Mouse (Mus musculus) intestine, embryonic 16.5 days (tissue): ENCODE results near the gene Wnt10a. TPM values are rescaled to one million over a fixed set of nuclear protein-coding genes. Genes with fewer than 3 reads are reported as not detected.
A peak's percentile ranks its signal among the peaks of the same experiment; 100 is the strongest.

ENCODE experiments used
- ATAC-seq: fragments of 200-750 bp; cut with Nextera tagmentation; 2 replicates; pipeline ENCODE4 v1.8.0; 2017; ENCODE audit warnings: moderate TSS enrichment, moderate library complexity
- H3K27ac ChIP-seq: fragments of 300-500 bp; sonication (generic); 2 replicates; pipeline ENCODE4 v1.5.1; 2014; ENCODE audit warnings: mild to moderate bottlenecking, low read length
- H3K27me3 ChIP-seq: fragments of 300-500 bp; sonication (generic); replicated peaks from 2 replicates; pipeline ENCODE4 v1.6.1; 2014; ENCODE audit warnings: low read length, control low read depth, mixed read lengths; ENCODE audit not compliant: control insufficient read depth, insufficient read depth
- H3K36me3 ChIP-seq: fragments of 300-500 bp; sonication (generic); 2 replicates; pipeline ENCODE4 v1.6.1; 2014; ENCODE audit warnings: low read length, control low read depth; ENCODE audit not compliant: control insufficient read depth, insufficient read depth
- H3K4me1 ChIP-seq: fragments of 300-500 bp; sonication (generic); 2 replicates; pipeline ENCODE4 v1.6.1; 2014; ENCODE audit warnings: low read length, control low read depth, mixed read lengths; ENCODE audit not compliant: control insufficient read depth, insufficient read depth
- H3K4me2 ChIP-seq: fragments of 300-500 bp; sonication (generic); 2 replicates; pipeline ENCODE4 v1.6.1; 2014; ENCODE audit warnings: low read depth, low read length, control low read depth
- H3K4me3 ChIP-seq: fragments of 300-500 bp; sonication (generic); 2 replicates; pipeline ENCODE4 v1.5.1; 2014; ENCODE audit warnings: mild to moderate bottlenecking, low read length
- H3K9ac ChIP-seq: fragments of 300-500 bp; sonication (generic); 2 replicates; pipeline ENCODE4 v1.6.1; 2014; ENCODE audit warnings: low read depth, low read length
- H3K9me3 ChIP-seq: fragments of 300-500 bp; sonication (generic); 2 replicates; pipeline ENCODE4 v1.6.1; 2016; ENCODE audit warnings: low read length, control low read depth; ENCODE audit not compliant: control insufficient read depth
- WGBS: fragments of 180-500 bp; shearing (Covaris S2); extraction: QIAGEN DNeasy Blood & Tissue Kit; methylation state at CpG from one replicate; pipeline ENCODE4 v1.1.7; 2014; 5-methylcytosine and 5-hydroxymethylcytosine counted together
- polyA plus RNA-seq: library from polyadenylated mRNA; unstranded; fragments of >200 nt; fragmentation: Nextera tagmentation; extraction: Ambion mirVana; gene quantifications from 2 replicates; pipeline ENCODE4 v1.2.1, GENCODE M21; 2015

Gene Wnt10a
- polyA plus RNA-seq, 1 experiment from 2014 or later = 0.05 TPM

GRCm38 (mm10) chr1:74778934-74779486 is 12.3 kb upstream of the Wnt10a start:
- no peak for ATAC-seq
- H3K4me2 ChIP-seq = no peak overlapping the region
- H3K27me3 ChIP-seq = peaks cover 51% of the 10 kb centered on the region
- H3K4me1 ChIP-seq = peaks cover 2% of the 10 kb centered on the region
- no peak overlapping the region for H3K27ac ChIP-seq
- WGBS = 27% methylated on average over 3 of the region's 3 CpGs
- no peak overlapping the region for H3K4me3 ChIP-seq
- H3K36me3 ChIP-seq = no peaks in the 10 kb centered on the region
- H3K9ac ChIP-seq = no peak overlapping the region
- no peaks in the 10 kb centered on the region for H3K9me3 ChIP-seq

- H3K36me3 ChIP-seq = no peaks in the 10 kb centered on the region
- 26% methylated on average over 14 of the region's 14 CpGs for WGBS
- H3K4me2 ChIP-seq = no peak overlapping the region
- no peaks in the 10 kb centered on the region for H3K9me3 ChIP-seq
- peaks cover 68% of the 10 kb centered on the region for H3K27me3 ChIP-seq
- H3K9ac ChIP-seq = no peak overlapping the region
- H3K27ac ChIP-seq = no peak overlapping the region
- H3K4me3 ChIP-seq = no peak overlapping the region
- no peak for ATAC-seq
- peaks cover 8% of the 10 kb centered on the region for H3K4me1 ChIP-seq
These were observed 9.3 kb upstream of the Wnt10a start for GRCm38 (mm10) chr1:74782045-74782444.

DNA sequence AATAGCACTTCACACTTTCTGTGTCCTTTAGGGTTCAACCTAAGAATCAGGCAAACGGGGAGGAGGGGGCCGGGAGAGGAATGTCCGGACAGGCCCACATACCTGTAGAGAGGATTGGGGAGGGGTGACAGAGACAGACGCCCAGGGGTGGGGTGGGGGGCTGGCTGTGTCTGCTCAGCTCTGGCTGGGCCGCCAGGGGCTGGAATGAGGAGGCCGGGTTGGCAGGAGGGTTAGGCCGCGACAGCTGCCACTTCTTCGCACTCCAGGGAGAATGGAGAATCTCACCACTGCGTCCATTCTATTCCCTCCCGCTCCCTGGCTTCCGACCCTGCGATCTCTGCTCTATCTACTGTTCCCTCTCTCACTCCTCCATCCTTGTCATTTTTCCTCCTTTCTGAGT is 7.8 kb upstream of the Wnt10a start:
- H3K9ac ChIP-seq = no peak overlapping the region
- WGBS = 3% methylated on average over 13 of the region's 13 CpGs
- peaks cover 77% of the 10 kb centered on the region for H3K27me3 ChIP-seq
- no peak for ATAC-seq
- H3K27ac ChIP-seq = no peak overlapping the region
- H3K4me1 ChIP-seq = peaks cover 8% of the 10 kb centered on the region
- H3K4me3 ChIP-seq = peak overlapping the region; percentile 53
- peak overlapping the region; percentile 87 for H3K4me2 ChIP-seq
- no peaks in the 10 kb centered on the region for H3K36me3 ChIP-seq
- no peaks in the 10 kb centered on the region for H3K9me3 ChIP-seq

DNA sequence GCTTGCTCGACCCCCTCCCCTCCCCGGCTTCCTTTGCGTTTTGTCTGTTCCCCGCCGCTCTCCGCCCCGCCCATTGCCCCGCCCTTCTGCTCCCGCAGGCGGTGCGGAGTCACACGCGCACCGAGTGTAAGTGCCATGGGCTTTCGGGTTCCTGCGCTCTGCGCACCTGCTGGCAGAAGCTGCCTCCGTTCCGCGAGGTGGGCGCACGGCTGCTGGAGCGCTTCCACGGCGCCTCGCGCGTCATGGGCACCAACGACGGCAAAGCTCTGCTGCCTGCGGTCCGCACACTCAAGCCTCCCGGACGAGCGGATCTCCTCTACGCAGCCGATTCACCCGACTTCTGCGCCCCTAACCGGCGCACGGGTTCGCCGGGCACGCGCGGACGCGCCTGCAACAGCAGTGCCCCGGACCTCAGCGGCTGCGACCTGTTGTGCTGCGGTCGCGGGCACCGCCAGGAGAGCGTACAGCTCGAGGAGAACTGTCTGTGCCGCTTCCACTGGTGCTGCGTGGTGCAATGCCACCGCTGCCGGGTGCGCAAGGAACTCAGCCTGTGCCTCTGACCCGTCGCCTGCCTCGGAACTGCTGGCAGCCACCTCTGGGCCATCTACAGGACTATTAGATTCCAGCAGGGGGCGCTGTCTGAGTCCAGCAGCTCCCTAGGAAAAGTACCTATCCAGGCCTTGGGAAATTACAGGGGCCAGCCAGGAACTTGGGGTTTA is 7.1 kb upstream of the Wnt10a start:
- Histone ChIP-seq H3K27me3 (peaks cover 83% of the 10 kb centered on the region), H3K4me1 (peaks cover 8% of the 10 kb centered on the region), H3K4me2 (peak overlapping the region; percentile 87), H3K4me3 (peak overlapping the region; percentile 53), H3K36me3 (no peaks in the 10 kb centered on the region), H3K9me3 (no peaks in the 10 kb centered on the region), H3K9ac (no peak overlapping the region; the same call in 1 of the 2 replicates), H3K27ac (no peak overlapping the region)
- WGBS = 1% methylated on average over 67 of the region's 67 CpGs
- peak; percentile 28; the same call in 1 of the 2 replicates for ATAC-seq

DNA sequence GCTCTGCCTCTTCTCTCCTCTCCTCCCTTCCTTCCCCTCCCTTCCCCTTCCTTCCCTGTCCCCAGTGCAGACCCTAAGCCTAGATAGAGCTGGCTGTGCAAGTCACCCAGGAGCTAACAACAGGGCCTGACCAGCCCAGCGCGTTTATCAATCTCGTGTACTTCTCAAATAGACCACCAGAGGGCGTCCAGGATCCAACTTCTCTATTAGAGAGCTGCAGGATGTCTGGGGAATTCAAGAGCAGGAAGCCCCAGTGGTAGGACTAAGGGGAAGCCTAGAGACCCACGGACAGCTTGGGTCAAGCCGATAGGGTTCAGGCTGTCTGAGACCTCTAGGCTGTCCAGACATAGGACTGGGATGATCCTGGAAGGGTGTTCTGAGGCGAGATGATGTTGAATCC is 3.5 kb upstream of the Wnt10a start:
- no peaks in the 10 kb centered on the region for H3K36me3 ChIP-seq
- H3K4me1 ChIP-seq = peaks cover 13% of the 10 kb centered on the region
- 6% methylated on average over 7 of the region's 7 CpGs for WGBS
- H3K9me3 ChIP-seq = no peaks in the 10 kb centered on the region
- peak; percentile 25; the same call in 1 of the 2 replicates for ATAC-seq
- no peak overlapping the region for H3K4me3 ChIP-seq
- H3K4me2 ChIP-seq = no peak overlapping the region
- H3K27me3 ChIP-seq = peaks cover 93% of the 10 kb centered on the region
- H3K9ac ChIP-seq = no peak overlapping the region
- H3K27ac ChIP-seq = no peak overlapping the region

- peaks cover 13% of the 10 kb centered on the region for H3K4me1 ChIP-seq
- no peak overlapping the region for H3K27ac ChIP-seq
- peaks cover 93% of the 10 kb centered on the region for H3K27me3 ChIP-seq
- H3K4me2 ChIP-seq = no peak overlapping the region
- no peaks in the 10 kb centered on the region for H3K9me3 ChIP-seq
- no peak overlapping the region for H3K4me3 ChIP-seq
- no peak for ATAC-seq
- no peak overlapping the region for H3K9ac ChIP-seq
- H3K36me3 ChIP-seq = no peaks in the 10 kb centered on the region
- 18% methylated on average over 6 of the region's 6 CpGs for WGBS
These were observed 2.6 kb upstream of the Wnt10a start for GRCm38 (mm10) chr1:74788603-74789176.

- no peak for ATAC-seq
These were observed 1.2 kb upstream of the Wnt10a start for GRCm38 (mm10) chr1:74790095-74790494.

DNA sequence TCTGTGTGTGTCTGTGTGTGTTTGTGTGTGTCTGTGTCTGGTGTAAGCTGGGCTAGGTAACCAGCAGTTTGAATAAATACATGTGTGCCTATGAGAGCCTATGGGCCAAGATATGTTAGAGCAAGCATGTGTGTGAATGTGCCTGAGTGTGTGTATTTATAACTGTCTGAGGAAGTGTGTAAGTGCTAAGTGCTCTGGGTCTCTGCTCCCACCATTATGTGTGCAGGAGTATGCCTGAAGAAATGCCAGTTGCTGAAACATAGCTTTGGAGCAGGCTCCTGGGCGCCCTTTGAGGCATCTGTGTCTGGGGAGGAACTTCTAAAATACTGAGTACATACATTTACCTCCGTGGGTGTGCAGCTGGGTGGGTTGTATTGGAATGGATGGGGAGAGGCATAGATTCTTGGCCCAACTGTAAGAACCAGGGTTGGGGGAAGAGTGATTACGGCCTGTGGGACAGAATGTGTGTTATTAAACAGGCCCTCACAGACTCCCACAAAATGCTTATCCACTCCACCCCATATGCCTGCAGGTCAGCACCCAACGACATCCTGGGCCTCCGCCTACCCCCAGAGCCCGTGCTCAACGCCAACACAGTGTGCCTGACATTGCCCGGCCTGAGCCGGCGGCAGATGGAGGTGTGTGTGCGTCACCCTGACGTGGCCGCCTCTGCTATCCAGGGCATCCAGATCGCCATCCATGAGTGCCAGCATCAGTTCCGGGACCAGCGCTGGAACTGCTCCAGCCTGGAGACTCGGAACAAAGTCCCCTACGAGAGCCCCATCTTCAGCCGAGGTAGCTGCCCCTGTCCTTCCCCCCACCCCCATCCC is 1.7 kb downstream of the Wnt10a start:
- 19% methylated on average over 19 of the region's 19 CpGs for WGBS
- H3K27me3 ChIP-seq = peaks cover 94% of the 10 kb centered on the region
- no peak overlapping the region for H3K4me3 ChIP-seq

More at GRCm38 (mm10) chr1:74790095-74790494, 1.2 kb upstream of the Wnt10a start:
- Histone ChIP-seq H3K36me3 (no peaks in the 10 kb centered on the region), H3K4me2 (no peak overlapping the region), H3K27me3 (peaks cover 93% of the 10 kb centered on the region), H3K27ac (no peak overlapping the region), H3K9ac (no peak overlapping the region), H3K4me3 (no peak overlapping the region), H3K4me1 (peaks cover 15% of the 10 kb centered on the region), H3K9me3 (no peaks in the 10 kb centered on the region)
- WGBS = 9% methylated on average over 3 of the region's 3 CpGs

More for the DNA sequence above, 1.7 kb downstream of the Wnt10a start:
- Histone ChIP-seq H3K4me2 (no peak overlapping the region), H3K27ac (no peak overlapping the region), H3K9ac (no peak overlapping the region), H3K36me3 (no peaks in the 10 kb centered on the region), H3K9me3 (no peaks in the 10 kb centered on the region), H3K4me1 (peaks cover 18% of the 10 kb centered on the region)
- no peak for ATAC-seq
